Mouse (Mus musculus) limb, embryonic 10.5 days (tissue): ENCODE data around the gene Rpl23. TPM values are rescaled to one million over a fixed set of nuclear protein-coding genes. Genes with fewer than 3 reads are reported as not detected.

Experiments
- DNase-seq: peaks from one replicate; pipeline ENCODE4 v3.0.0-alpha.2; 2017; ENCODE audit warnings: low spot score
- H3K27ac ChIP-seq: fragments of 300-500 bp; sonication (generic); 2 replicates; pipeline ENCODE4 v1.5.1; 2016; ENCODE audit warnings: mild to moderate bottlenecking
- H3K27me3 ChIP-seq: fragments of 300-500 bp; sonication (generic); 2 replicates; pipeline ENCODE4 v1.6.1; 2016; ENCODE audit warnings: low read depth, mild to moderate bottlenecking; ENCODE audit not compliant: poor library complexity, severe bottlenecking
- H3K36me3 ChIP-seq: fragments of 300-500 bp; sonication (generic); 2 replicates; pipeline ENCODE4 v1.6.1; 2016; ENCODE audit warnings: mild to moderate bottlenecking, moderate library complexity
- H3K4me1 ChIP-seq: fragments of 300-500 bp; sonication (generic); 2 replicates; pipeline ENCODE4 v1.6.1; 2016
- H3K4me3 ChIP-seq: fragments of 300-500 bp; sonication (generic); 2 replicates; pipeline ENCODE4 v1.5.1; 2016; ENCODE audit warnings: mild to moderate bottlenecking, moderate library complexity
- H3K9me3 ChIP-seq: fragments of 300-500 bp; sonication (generic); replicated peaks from 2 replicates; pipeline ENCODE4 v1.6.1; 2016; ENCODE audit warnings: mild to moderate bottlenecking
- WGBS: fragments of 180-500 bp; shearing (Covaris S2); methylation state at CpG from one replicate; pipeline ENCODE4 v1.1.7; 2016; 5-methylcytosine and 5-hydroxymethylcytosine counted together
- polyA plus RNA-seq: library from polyadenylated mRNA; unstranded; fragments of >200 nt; fragmentation: Nextera tagmentation; extraction: Ambion mirVana; gene quantifications from 2 replicates; pipeline ENCODE4 v1.2.1, GENCODE M21; 2016

The Rpl23 gene
- polyA plus RNA-seq, 1 experiment from 2014 or later: 449 TPM

- 93% methylated on average over 8 of the region's 8 CpGs for WGBS
- Histone ChIP-seq H3K9me3 (no peaks in the 10 kb centered on the region), H3K27ac (no peak overlapping the region), H3K4me3 (no peak overlapping the region), H3K4me1 (peaks cover 46% of the 10 kb centered on the region), H3K27me3 (no peaks in the 10 kb centered on the region), H3K36me3 (peaks cover 87% of the 10 kb centered on the region)
- DNase-seq: no peak
These were observed 39.3 kb upstream of the Rpl23 start for GRCm38 (mm10) chr11:97821401-97822064.

DNA sequence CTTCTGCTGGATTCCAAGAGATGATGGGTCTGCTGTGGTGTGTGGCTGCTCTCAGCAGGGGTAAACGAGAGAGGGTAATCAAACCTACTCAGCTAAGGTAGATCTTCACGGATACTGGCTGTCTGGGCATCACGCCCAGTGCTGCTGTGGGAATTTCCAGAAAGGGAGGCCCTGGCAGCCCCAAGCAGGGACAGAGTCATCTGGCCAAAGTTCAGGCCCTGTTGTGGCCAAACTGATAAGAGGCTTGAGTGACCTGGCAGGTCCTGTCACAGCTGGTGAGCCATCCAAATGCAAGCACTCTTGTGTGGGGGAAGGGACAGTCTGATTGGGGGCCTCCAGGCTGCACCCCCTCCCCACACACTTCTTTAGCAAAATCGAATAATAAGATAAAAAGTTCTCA is 38.6 kb upstream of the Rpl23 start:
- DNase-seq: no peak
- H3K27ac ChIP-seq: no peak overlapping the region
- peaks cover 87% of the 10 kb centered on the region for H3K36me3 ChIP-seq
- H3K4me3 ChIP-seq: no peak overlapping the region
- H3K27me3 ChIP-seq: no peaks in the 10 kb centered on the region
- peaks cover 53% of the 10 kb centered on the region for H3K4me1 ChIP-seq
- no peaks in the 10 kb centered on the region for H3K9me3 ChIP-seq
- 74% methylated on average over 4 of the region's 4 CpGs for WGBS

DNA sequence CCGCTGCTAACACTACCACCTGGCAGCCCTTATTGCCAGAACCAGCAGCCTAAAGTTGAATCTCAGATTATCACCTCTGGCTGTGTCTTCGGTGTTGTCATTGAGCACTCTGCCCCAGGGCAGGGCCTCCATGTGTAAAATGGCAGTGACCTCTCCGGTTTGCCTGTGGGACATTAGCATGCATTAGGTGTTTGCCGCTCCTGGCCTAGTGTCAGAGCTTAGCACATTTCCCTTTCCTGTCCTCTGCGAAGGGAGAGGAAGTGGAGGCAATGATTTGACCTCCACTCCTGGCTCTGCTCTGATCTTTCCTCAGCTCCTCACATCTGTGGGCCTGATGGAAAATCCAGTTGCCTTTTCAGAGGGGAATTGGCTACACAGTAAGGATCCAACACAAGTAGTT is 37.7 kb upstream of the Rpl23 start:
- no peaks in the 10 kb centered on the region for H3K9me3 ChIP-seq
- WGBS: 59% methylated on average over 5 of the region's 5 CpGs
- no peaks in the 10 kb centered on the region for H3K27me3 ChIP-seq
- peak overlapping the region; percentile 94; the same call in 1 of the 2 replicates for H3K27ac ChIP-seq
- H3K4me1 ChIP-seq: peaks cover 62% of the 10 kb centered on the region
- peaks cover 87% of the 10 kb centered on the region for H3K36me3 ChIP-seq
- no peak overlapping the region for H3K4me3 ChIP-seq
- no peak for DNase-seq

DNA sequence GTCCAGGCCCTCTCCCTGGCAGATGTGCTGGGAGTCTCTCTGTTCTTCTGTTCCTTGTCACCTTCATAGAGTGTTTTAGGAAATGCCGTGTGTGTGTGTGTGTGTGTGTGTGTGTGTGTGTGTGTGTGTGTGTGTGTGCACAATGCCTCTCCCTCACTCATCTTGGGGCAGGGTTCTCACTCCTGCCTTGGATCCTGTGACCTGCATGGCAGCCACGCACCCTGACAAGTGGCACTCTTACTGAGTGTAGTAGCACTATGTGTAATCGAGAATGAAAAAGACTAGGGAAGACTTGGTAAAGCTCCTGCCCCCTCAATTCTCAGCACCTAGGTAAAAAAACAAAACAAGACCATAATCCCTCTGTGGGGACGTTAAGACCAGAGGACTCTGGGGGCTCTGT is 36.9 kb upstream of the Rpl23 start:
- Histone ChIP-seq H3K36me3 (peaks cover 87% of the 10 kb centered on the region), H3K9me3 (no peaks in the 10 kb centered on the region), H3K27me3 (no peaks in the 10 kb centered on the region), H3K27ac (peak overlapping the region; percentile 94), H3K4me1 (peaks cover 70% of the 10 kb centered on the region), H3K4me3 (no peak overlapping the region)
- 65% methylated on average over 4 of the region's 4 CpGs for WGBS
- DNase-seq: no peak

- WGBS: 7% methylated on average over 4 of the region's 4 CpGs
- DNase-seq: peak; percentile 74
- Histone ChIP-seq H3K4me3 (peak overlapping the region; percentile 29), H3K9me3 (no peaks in the 10 kb centered on the region), H3K4me1 (peaks cover 75% of the 10 kb centered on the region), H3K27me3 (no peaks in the 10 kb centered on the region), H3K27ac (peak overlapping the region; percentile 94), H3K36me3 (peaks cover 88% of the 10 kb centered on the region)
These were observed 36.3 kb upstream of the Rpl23 start for GRCm38 (mm10) chr11:97818571-97818970.

DNA sequence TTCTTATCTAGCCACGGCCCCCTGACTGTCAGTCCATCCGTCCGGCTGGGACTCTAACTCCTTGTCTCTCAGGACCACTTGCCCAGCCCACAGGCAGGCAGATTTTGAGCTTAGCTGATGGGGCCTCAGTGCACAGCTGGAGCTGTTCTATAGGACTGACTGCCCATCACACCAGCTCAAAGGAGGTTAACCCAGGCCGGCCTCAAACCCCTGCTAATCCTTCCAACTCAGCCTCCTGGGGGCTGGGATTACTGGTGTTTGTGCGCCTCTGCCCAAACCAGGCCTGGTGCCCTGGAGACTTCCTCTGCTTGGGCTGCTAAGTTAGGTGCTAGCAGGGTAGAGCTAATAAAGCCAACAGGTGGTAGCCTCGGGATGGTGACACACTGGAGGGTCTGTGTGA is 35.8 kb upstream of the Rpl23 start:
- no peak for DNase-seq
- peak overlapping the region; percentile 29; the same call in 1 of the 2 replicates for H3K4me3 ChIP-seq

GRCm38 (mm10) chr11:97817379-97817778 is 35.1 kb upstream of the Rpl23 start:
- peaks cover 84% of the 10 kb centered on the region for H3K4me1 ChIP-seq
- H3K27me3 ChIP-seq: no peaks in the 10 kb centered on the region
- peak overlapping the region; percentile 14 for H3K4me3 ChIP-seq
- 32% methylated on average over 5 of the region's 5 CpGs for WGBS
- peak overlapping the region; percentile 94 for H3K27ac ChIP-seq
- peaks cover 90% of the 10 kb centered on the region for H3K36me3 ChIP-seq
- DNase-seq: no peak
- H3K9me3 ChIP-seq: no peaks in the 10 kb centered on the region

More for the DNA sequence above, 35.8 kb upstream of the Rpl23 start:
- Histone ChIP-seq H3K9me3 (no peaks in the 10 kb centered on the region), H3K27me3 (no peaks in the 10 kb centered on the region), H3K4me1 (peaks cover 81% of the 10 kb centered on the region), H3K27ac (peak overlapping the region; percentile 94), H3K36me3 (peaks cover 90% of the 10 kb centered on the region)
- 51% methylated on average over 6 of the region's 6 CpGs for WGBS

DNA sequence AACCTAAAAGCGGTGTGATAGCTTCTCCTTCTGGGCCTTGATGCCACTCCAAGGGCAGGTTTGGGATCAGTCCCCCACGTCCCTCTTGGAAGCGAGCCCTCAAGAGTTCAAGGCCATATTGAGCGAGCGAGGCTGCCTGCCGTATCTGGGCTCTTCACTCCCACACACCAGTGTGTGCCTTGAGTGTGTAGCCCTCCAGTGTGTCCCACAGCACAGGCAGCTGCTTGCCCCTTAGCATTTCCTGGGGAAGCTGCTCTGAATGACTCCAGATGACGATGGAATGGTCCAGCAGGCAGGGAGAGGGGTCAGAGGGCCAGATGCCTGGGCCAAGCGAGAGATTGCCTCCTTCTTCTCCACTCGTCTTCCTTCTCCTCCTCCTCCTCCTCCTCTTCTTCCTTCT is 34.7 kb upstream of the Rpl23 start:
- no peaks in the 10 kb centered on the region for H3K9me3 ChIP-seq
- H3K27me3 ChIP-seq: no peaks in the 10 kb centered on the region
- H3K27ac ChIP-seq: peak overlapping the region; percentile 94
- peak overlapping the region; percentile 14 for H3K4me3 ChIP-seq
- peak; percentile 64 for DNase-seq
- H3K4me1 ChIP-seq: peaks cover 88% of the 10 kb centered on the region
- peaks cover 88% of the 10 kb centered on the region for H3K36me3 ChIP-seq
- WGBS: 35% methylated on average over 9 of the region's 9 CpGs

DNA sequence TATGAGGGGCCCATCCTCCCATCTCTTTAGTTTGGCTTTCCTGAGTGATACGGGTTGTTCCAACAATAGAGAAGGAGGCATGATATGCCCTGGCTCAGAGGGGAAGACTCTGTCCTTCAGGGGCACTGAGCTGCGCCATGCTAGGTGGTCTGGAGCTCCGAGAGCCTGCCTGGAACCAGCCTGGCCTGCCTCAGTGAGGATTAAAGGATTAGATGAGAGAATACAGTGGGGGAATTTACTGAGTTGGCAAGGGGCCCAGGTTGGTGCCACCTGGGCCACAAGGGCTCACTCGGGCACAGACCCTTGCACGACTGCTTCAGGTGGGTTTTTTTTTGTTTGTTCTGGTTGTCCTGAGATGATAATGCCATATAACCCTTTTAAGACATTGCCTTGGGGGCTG is 33.9 kb upstream of the Rpl23 start:
- 80% methylated on average over 5 of the region's 5 CpGs for WGBS
- H3K27me3 ChIP-seq: no peaks in the 10 kb centered on the region
- H3K27ac ChIP-seq: peak overlapping the region; percentile 94
- peaks cover 93% of the 10 kb centered on the region for H3K4me1 ChIP-seq
- DNase-seq: no peak
- no peak overlapping the region for H3K4me3 ChIP-seq
- peaks cover 87% of the 10 kb centered on the region for H3K36me3 ChIP-seq
- no peaks in the 10 kb centered on the region for H3K9me3 ChIP-seq

GRCm38 (mm10) chr11:97815736-97816135 is 33.5 kb upstream of the Rpl23 start:
- WGBS: 75% methylated on average over 11 of the region's 11 CpGs
- H3K27ac ChIP-seq: peak overlapping the region; percentile 94
- H3K36me3 ChIP-seq: peaks cover 86% of the 10 kb centered on the region
- H3K27me3 ChIP-seq: no peaks in the 10 kb centered on the region
- no peaks in the 10 kb centered on the region for H3K9me3 ChIP-seq
- no peak for DNase-seq
- H3K4me1 ChIP-seq: peaks cover 95% of the 10 kb centered on the region
- H3K4me3 ChIP-seq: no peak overlapping the region

- Histone ChIP-seq H3K4me1 (peaks cover 98% of the 10 kb centered on the region), H3K36me3 (peaks cover 85% of the 10 kb centered on the region), H3K9me3 (no peaks in the 10 kb centered on the region), H3K27me3 (no peaks in the 10 kb centered on the region), H3K27ac (no peak overlapping the region), H3K4me3 (no peak overlapping the region)
- WGBS: 90% methylated on average over 17 of the region's 17 CpGs
- DNase-seq: no peak
These were observed 31.7 kb upstream of the Rpl23 start for GRCm38 (mm10) chr11:97813746-97814515.

DNA sequence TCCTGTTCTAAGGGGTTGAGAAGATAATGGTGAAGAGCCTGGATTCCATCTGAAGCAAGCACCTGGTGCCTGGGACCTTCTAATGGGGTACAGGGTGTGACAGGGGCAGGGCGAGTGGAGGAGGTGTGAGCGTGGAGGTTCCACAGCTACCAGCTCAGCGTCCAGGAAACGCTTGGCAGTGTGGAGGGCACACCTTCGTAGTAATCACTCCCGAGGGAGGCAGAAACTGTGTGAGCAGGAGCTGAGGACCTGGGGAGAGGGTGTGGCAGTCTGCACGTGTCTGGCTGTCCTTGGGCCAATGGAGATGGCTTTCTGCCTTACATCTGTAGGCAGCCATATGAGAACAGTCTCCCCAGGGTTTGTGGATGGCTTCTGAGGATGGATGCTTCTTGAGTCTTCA is 30.8 kb upstream of the Rpl23 start:
- DNase-seq: no peak
- Histone ChIP-seq H3K27me3 (no peaks in the 10 kb centered on the region), H3K4me1 (peaks cover 98% of the 10 kb centered on the region), H3K36me3 (peaks cover 88% of the 10 kb centered on the region), H3K27ac (peak overlapping the region; percentile 78), H3K4me3 (peak overlapping the region; percentile 13; the same call in 1 of the 2 replicates), H3K9me3 (no peaks in the 10 kb centered on the region)
- WGBS: 63% methylated on average over 7 of the region's 7 CpGs

GRCm38 (mm10) chr11:97812491-97812921 is 30.3 kb upstream of the Rpl23 start:
- no peak for DNase-seq
- 32% methylated on average over 3 of the region's 3 CpGs for WGBS
- no peaks in the 10 kb centered on the region for H3K27me3 ChIP-seq
- peak overlapping the region; percentile 78 for H3K27ac ChIP-seq
- H3K4me1 ChIP-seq: peaks cover 98% of the 10 kb centered on the region
- H3K4me3 ChIP-seq: peak overlapping the region; percentile 13
- H3K9me3 ChIP-seq: no peaks in the 10 kb centered on the region
- H3K36me3 ChIP-seq: peaks cover 88% of the 10 kb centered on the region
